In the genomic region with DNA sequence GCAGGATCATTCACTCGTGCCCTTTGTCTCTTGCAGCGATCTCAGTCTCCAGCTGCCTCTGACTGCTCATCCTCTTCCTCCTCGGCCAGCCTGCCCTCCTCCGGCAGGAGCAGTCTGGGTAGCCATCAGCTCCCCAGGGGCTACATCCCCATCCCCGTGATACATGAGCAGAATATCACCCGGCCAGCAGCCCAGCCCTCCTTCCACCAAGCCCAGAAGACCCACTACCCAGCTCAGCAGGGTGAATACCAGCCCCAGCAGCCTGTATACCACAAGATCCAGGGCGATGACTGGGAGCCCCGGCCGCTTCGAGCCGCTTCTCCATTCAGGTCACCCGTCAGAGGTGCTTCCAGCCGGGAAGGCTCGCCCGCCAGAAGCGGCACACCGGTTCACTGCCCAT, we compare ENCODE assay signal across 18 mouse cellular contexts. TPM values are rescaled to one million over a fixed set of nuclear protein-coding genes. Genes with fewer than 3 reads are reported as not detected.
DNase-seq lines count a peak whose midpoint lies in the region; ATAC-seq and TF ChIP-seq lines count a peak whose summit lies in the region.
"Had no signal": no experiment of that assay in that cellular context is flagged by ENCODE, and none has a peak within 500 bp of the region (broad histone marks: within the 10 kb centered on the region; RNA-seq: fewer than 3 reads in every experiment).

No protein-coding gene starts in this region.

- H3K4me1 ChIP-seq in forebrain, embryonic 10.5 days: peaks cover 34% of the 10 kb centered on the region
- peaks cover 6% of the 10 kb centered on the region for H3K4me1 ChIP-seq in forebrain, embryonic 12.5 days
- H3K4me1 ChIP-seq in hindbrain, embryonic 13.5 days (replicated peaks): peaks cover 30% of the 10 kb centered on the region
- H3K4me1 ChIP-seq in hindbrain, embryonic 12.5 days: peaks cover 10% of the 10 kb centered on the region
- H3K4me1 ChIP-seq in neural tube, embryonic 12.5 days: no peaks in the 10 kb centered on the region
- peaks cover 10% of the 10 kb centered on the region for H3K4me1 ChIP-seq in neural tube, embryonic 15.5 days
- H3K4me1 ChIP-seq in intestine, postnatal 0 days (replicated peaks; ENCODE audit: control insufficient read depth, insufficient read depth, low read length): no peaks in the 10 kb centered on the region
- H3K4me1 ChIP-seq: embryonic facial prominence, embryonic 12.5 days had no signal

- no peak overlapping the region for H3K4me2 ChIP-seq in forebrain, embryonic 12.5 days
- H3K4me2 ChIP-seq in hindbrain, embryonic 13.5 days: no peak overlapping the region
- H3K4me2 ChIP-seq in hindbrain, embryonic 12.5 days (replicated peaks): no peak overlapping the region
- no peak overlapping the region for H3K4me2 ChIP-seq in neural tube, embryonic 12.5 days (replicated peaks)
- H3K4me2 ChIP-seq in neural tube, embryonic 15.5 days: no peak overlapping the region
- no peak overlapping the region for H3K4me2 ChIP-seq in intestine, postnatal 0 days (replicated peaks; ENCODE audit: low read depth)
- H3K4me2 ChIP-seq: embryonic facial prominence, embryonic 12.5 days; liver, embryonic 12.5 days; lung, embryonic 15.5 days had no signal

- H3K36me3 ChIP-seq in forebrain, embryonic 10.5 days (replicated peaks): peaks cover 60% of the 10 kb centered on the region
- H3K36me3 ChIP-seq in forebrain, embryonic 12.5 days (replicated peaks): no peaks in the 10 kb centered on the region; the same call in 1 of the 2 replicates
- H3K36me3 ChIP-seq in hindbrain, embryonic 13.5 days: no peaks in the 10 kb centered on the region
- H3K36me3 ChIP-seq in hindbrain, embryonic 12.5 days: peaks cover 5% of the 10 kb centered on the region; the same call in 1 of the 2 replicates
- no peaks in the 10 kb centered on the region for H3K36me3 ChIP-seq in neural tube, embryonic 12.5 days
- H3K36me3 ChIP-seq in neural tube, embryonic 15.5 days: no peaks in the 10 kb centered on the region
- peaks cover 12% of the 10 kb centered on the region for H3K36me3 ChIP-seq in intestine, postnatal 0 days (ENCODE audit: control insufficient read depth, insufficient read depth)

- WGBS in forebrain, embryonic 10.5 days: 87% methylated on average over 17 of the region's 17 CpGs
- 85% methylated on average over 17 of the region's 17 CpGs for WGBS in forebrain, embryonic 12.5 days
- WGBS in hindbrain, embryonic 13.5 days: 83% methylated on average over 17 of the region's 17 CpGs
- WGBS in hindbrain, embryonic 12.5 days: 84% methylated on average over 17 of the region's 17 CpGs
- WGBS in neural tube, embryonic 12.5 days: 79% methylated on average over 17 of the region's 17 CpGs
- 86% methylated on average over 17 of the region's 17 CpGs for WGBS in neural tube, embryonic 15.5 days
- 87% methylated on average over 17 of the region's 17 CpGs for WGBS in intestine, postnatal 0 days

- no peaks in the 10 kb centered on the region for H3K9me3 ChIP-seq in forebrain, embryonic 10.5 days
- H3K9me3 ChIP-seq in forebrain, embryonic 12.5 days: no peaks in the 10 kb centered on the region
- H3K9me3 ChIP-seq in hindbrain, embryonic 13.5 days: no peaks in the 10 kb centered on the region
- no peaks in the 10 kb centered on the region for H3K9me3 ChIP-seq in hindbrain, embryonic 12.5 days (replicated peaks)
- no peaks in the 10 kb centered on the region for H3K9me3 ChIP-seq in neural tube, embryonic 12.5 days
- H3K9me3 ChIP-seq in neural tube, embryonic 15.5 days (replicated peaks): no peaks in the 10 kb centered on the region
- H3K9me3 ChIP-seq in intestine, postnatal 0 days (ENCODE audit: control insufficient read depth): no peaks in the 10 kb centered on the region
- H3K9me3 ChIP-seq: embryonic facial prominence, embryonic 12.5 days; liver, embryonic 12.5 days; lung, embryonic 15.5 days had no signal

- ATAC-seq in forebrain, embryonic 12.5 days (ENCODE audit: low FRiP score): no peak; the same call in 1 of the 2 replicates
- ATAC-seq in hindbrain, embryonic 13.5 days (ENCODE audit: low FRiP score): no peak
- ATAC-seq in hindbrain, embryonic 12.5 days (ENCODE audit: low FRiP score): no peak
- ATAC-seq in neural tube, embryonic 12.5 days (ENCODE audit: low FRiP score, low read depth): no peak
- no peak for ATAC-seq in neural tube, embryonic 15.5 days (ENCODE audit: low FRiP score)
- ATAC-seq in intestine, postnatal 0 days: no peak
- ATAC-seq: activated CD4-positive, CD25-positive, alpha-beta regulatory T cell, adult 4 months; liver, embryonic 12.5 days had no signal

- no peak overlapping the region for H3K4me3 ChIP-seq in forebrain, embryonic 10.5 days
- H3K4me3 ChIP-seq in forebrain, embryonic 12.5 days (replicated peaks): no peak overlapping the region
- H3K4me3 ChIP-seq in hindbrain, embryonic 13.5 days: no peak overlapping the region
- H3K4me3 ChIP-seq in hindbrain, embryonic 12.5 days: no peak overlapping the region
- H3K4me3 ChIP-seq in neural tube, embryonic 12.5 days: no peak overlapping the region
- H3K4me3 ChIP-seq in neural tube, embryonic 15.5 days (replicated peaks): no peak overlapping the region
- no peak overlapping the region for H3K4me3 ChIP-seq in intestine, postnatal 0 days (ENCODE audit: low read depth, low read length)
- H3K4me3 ChIP-seq: embryonic facial prominence, embryonic 12.5 days; liver, embryonic 12.5 days; lung, embryonic 15.5 days had no signal

- H3K27ac ChIP-seq in forebrain, embryonic 10.5 days: peak overlapping the region; percentile 17; the same call in 1 of the 2 replicates
- no peak overlapping the region for H3K27ac ChIP-seq in forebrain, embryonic 12.5 days
- H3K27ac ChIP-seq in hindbrain, embryonic 13.5 days: peak overlapping the region; percentile 13; the same call in 1 of the 2 replicates
- no peak overlapping the region for H3K27ac ChIP-seq in hindbrain, embryonic 12.5 days
- no peak overlapping the region for H3K27ac ChIP-seq in neural tube, embryonic 12.5 days
- H3K27ac ChIP-seq in neural tube, embryonic 15.5 days (replicated peaks): no peak overlapping the region
- H3K27ac ChIP-seq in intestine, postnatal 0 days (ENCODE audit: low read depth, low read length): 0 out of 2 replicates have a peak overlapping the region, but pooled peaks have one; percentile 24
- H3K27ac ChIP-seq: liver, embryonic 12.5 days; lung, embryonic 15.5 days had no signal

- H3K9ac ChIP-seq in forebrain, embryonic 12.5 days: no peak overlapping the region
- 0 out of 2 replicates have a peak overlapping the region, but pooled peaks have one; percentile 10 for H3K9ac ChIP-seq in hindbrain, embryonic 13.5 days
- H3K9ac ChIP-seq in hindbrain, embryonic 12.5 days: no peak overlapping the region
- 0 out of 2 replicates have a peak overlapping the region, but pooled peaks have one; percentile 13 for H3K9ac ChIP-seq in neural tube, embryonic 12.5 days
- no peak overlapping the region for H3K9ac ChIP-seq in neural tube, embryonic 15.5 days (replicated peaks)
- H3K9ac ChIP-seq in intestine, postnatal 0 days (ENCODE audit: low read depth, low read length): no peak overlapping the region
- H3K9ac ChIP-seq: embryonic facial prominence, embryonic 12.5 days; liver, embryonic 12.5 days; lung, embryonic 15.5 days had no signal

- no peak for DNase-seq in forebrain, embryonic 10.5 days (ENCODE audit: extremely low spot score, low spot score)
- no peak for DNase-seq in cerebellum, adult 9-10 months
- DNase-seq: cerebellum, adult 11 months; cerebellum, postnatal 36 days; kidney, adult 11 months; retina, postnatal 1 day; thymus, postnatal 4 days had no signal

- TF ChIP-seq CTCF in intestine, postnatal 0 days (IDR thresholded peaks at IDR 0.05; ENCODE audit: low read depth): no peak

- peaks cover 12% of the 10 kb centered on the region for H3K27me3 ChIP-seq in forebrain, embryonic 10.5 days (ENCODE audit: poor library complexity, severe bottlenecking)
- H3K27me3 ChIP-seq in forebrain, embryonic 12.5 days: no peaks in the 10 kb centered on the region
- H3K27me3 ChIP-seq in hindbrain, embryonic 13.5 days: peaks cover 5% of the 10 kb centered on the region; the same call in 1 of the 2 replicates
- no peaks in the 10 kb centered on the region; the same call in 1 of the 2 replicates for H3K27me3 ChIP-seq in hindbrain, embryonic 12.5 days
- H3K27me3 ChIP-seq in neural tube, embryonic 12.5 days (replicated peaks): peaks cover 12% of the 10 kb centered on the region; the same call in 1 of the 2 replicates
- no peaks in the 10 kb centered on the region for H3K27me3 ChIP-seq in neural tube, embryonic 15.5 days (replicated peaks)
- 0 out of 2 replicates have a peak, but pooled peaks cover 3% of the 10 kb centered on the region for H3K27me3 ChIP-seq in intestine, postnatal 0 days (replicated peaks; ENCODE audit: control insufficient read depth, insufficient read depth, low read length)
- H3K27me3 ChIP-seq: CH12.LX; embryonic facial prominence, embryonic 12.5 days; liver, embryonic 12.5 days; lung, embryonic 15.5 days had no signal

RNA-seq across cellular contexts. Expression of a gene that starts 18.4 kb away (rescaled TPM):
- polyA plus RNA-seq in forebrain, embryonic 10.5 days (2016; fragmentation: Nextera tagmentation; extraction: Ambion mirVana): 6.2 and 8.1 TPM in 2 replicates
- 3.0 and 3.6 TPM in 2 replicates for polyA plus RNA-seq in forebrain, embryonic 12.5 days (2016; fragmentation: Nextera tagmentation; extraction: Ambion mirVana)
- 3.2 and 3.3 TPM in 2 replicates for polyA plus RNA-seq in hindbrain, embryonic 13.5 days (2015; fragmentation: Nextera tagmentation; extraction: Ambion mirVana)
- polyA plus RNA-seq in hindbrain, embryonic 12.5 days (2016; fragmentation: Nextera tagmentation; extraction: Ambion mirVana): 5.6 and 6.4 TPM in 2 replicates
- polyA plus RNA-seq in neural tube, embryonic 12.5 days (2016; fragmentation: Nextera tagmentation; extraction: Ambion mirVana): 4.5 and 4.7 TPM in 2 replicates
- polyA plus RNA-seq in neural tube, embryonic 15.5 days (2015; fragmentation: Nextera tagmentation; extraction: Ambion mirVana): 2.6 and 4.5 TPM in 2 replicates
- polyA plus RNA-seq in intestine, postnatal 0 days (2015; fragmentation: Nextera tagmentation; extraction: Ambion mirVana): 7.4 and 7.5 TPM in 2 replicates

Comparison
In these comparisons a context has a peak if more than half of its experiments do, and no peak if none do; other contexts are left out.
1. H3K27ac ChIP-seq: peak in forebrain, embryonic 10.5 days (single experiment), hindbrain, embryonic 13.5 days (single experiment) and intestine, postnatal 0 days (single experiment); none in forebrain, embryonic 12.5 days (single experiment), hindbrain, embryonic 12.5 days (single experiment), neural tube, embryonic 12.5 days (single experiment) and neural tube, embryonic 15.5 days (single experiment).
2. H3K9ac ChIP-seq: peak in hindbrain, embryonic 13.5 days (single experiment) and neural tube, embryonic 12.5 days (single experiment); none in forebrain, embryonic 12.5 days (single experiment), hindbrain, embryonic 12.5 days (single experiment), neural tube, embryonic 15.5 days (single experiment) and intestine, postnatal 0 days (single experiment).